Mouse (Mus musculus) fibroblast of lung, adult 2 months (primary cell): ENCODE data around the gene Rplp2.
A peak's percentile ranks its signal among the peaks of the same experiment; 100 is the strongest.

Experiments
- DNase-seq: peaks from one replicate; pipeline ENCODE4 v3.0.0-alpha.2; 2011; ENCODE audit warnings: low read depth

The Rplp2 gene

DNA sequence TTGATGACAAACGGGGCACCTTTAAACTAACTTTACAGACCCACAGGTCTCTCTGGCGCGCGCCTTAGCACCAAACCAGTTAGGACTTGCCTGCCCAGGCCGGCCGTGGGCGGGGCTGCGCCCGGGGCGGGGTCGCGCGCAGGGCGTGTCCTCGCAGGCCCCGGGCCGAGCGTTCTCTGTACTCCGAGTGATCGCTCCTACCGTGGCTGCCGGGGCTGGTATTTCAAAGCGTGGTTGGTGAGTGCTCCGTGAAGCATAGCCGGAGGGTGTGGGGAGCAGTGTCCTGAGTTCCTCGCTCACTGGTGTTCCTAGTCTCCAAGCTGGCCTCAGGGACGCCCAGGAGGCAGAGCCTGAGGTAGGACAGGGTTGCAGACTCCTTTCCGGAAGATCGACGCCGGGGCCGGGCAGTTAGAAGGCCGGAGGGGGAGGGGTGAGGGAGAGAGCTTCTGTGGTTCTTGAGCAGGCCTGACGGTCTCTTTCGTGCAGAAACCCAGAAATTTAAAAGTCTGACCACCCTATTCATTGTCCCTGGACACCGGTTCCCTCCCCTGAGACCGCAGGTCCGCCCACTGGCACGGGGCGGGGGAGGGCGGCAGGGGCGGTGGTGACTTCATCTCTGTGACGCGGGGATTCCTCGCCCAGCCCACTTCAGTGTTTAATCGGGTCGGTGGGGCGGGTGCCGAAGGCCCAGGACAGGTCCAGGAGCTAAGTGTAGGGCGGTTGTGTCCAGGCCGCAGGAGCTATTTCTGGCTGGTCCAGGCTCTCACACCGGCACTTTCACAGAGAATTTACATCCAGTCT lies 20.3 kb downstream of the Rplp2 start, which contains the start of gene Cd151:
Cd151 (plus strand) TSS at position 163 of the 801 bp plus-strand sequence.
- peak; percentile 79 for DNase-seq

DNA sequence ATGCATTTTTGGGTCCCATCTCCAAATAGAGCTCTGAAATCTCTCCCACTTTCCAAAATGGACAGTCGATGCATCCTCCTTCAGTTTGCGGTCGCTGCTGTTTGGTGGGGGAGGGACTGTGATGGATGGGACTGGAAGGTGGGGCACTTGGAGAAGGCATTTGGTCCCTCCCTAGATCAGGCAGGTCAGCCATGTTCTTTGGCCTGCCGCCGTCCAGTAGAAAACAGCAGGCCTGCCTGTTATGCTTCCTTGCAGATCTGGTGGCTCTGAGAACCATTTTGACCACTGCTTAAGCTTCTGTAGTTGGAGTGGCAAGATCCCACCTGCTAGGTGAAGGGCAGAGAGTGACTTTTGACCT lies 21.0 kb downstream of the Rplp2 start:
- DNase-seq, result no peak

- DNase-seq, result peak; percentile 63
Observed at GRCm38 (mm10) chr7:141468522-141469211, 21.5 kb downstream of the Rplp2 start.

DNA sequence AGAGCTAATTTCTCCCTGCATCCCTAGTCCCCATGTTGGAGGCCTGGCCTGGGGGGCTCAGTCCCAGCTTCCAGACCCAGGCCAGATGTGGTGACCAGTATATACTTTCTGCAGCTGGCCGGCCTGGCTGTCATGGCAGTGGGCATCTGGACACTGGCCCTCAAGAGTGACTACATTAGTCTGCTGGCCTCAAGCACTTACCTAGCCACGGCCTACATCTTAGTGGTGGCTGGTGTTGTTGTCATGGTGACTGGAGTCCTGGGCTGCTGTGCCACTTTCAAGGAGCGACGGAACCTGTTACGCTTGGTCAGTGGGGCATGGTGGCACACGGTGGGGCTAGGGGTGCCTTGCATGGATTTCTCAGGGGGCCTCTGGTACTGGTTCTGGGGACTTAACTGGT lies 22.2 kb downstream of the Rplp2 start:
- no peak for DNase-seq

GRCm38 (mm10) chr7:141469901-141470636 lies 22.9 kb downstream of the Rplp2 start:
- DNase-seq, result no peak

DNA sequence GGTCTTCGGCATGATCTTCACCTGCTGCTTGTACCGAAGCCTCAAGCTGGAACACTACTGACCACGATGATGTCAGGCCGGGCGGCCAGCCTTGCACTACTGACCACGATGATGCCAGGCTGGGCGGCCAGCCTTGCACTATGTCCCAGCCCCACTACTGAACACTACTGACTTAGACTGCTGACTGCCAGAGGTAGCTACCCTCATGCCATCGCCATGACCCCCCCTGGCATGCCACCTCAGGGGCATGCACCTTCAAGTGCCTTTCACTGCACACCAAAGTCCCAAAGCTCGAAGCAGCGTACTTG lies 23.4 kb downstream of the Rplp2 start:
- DNase-seq, result no peak

DNA sequence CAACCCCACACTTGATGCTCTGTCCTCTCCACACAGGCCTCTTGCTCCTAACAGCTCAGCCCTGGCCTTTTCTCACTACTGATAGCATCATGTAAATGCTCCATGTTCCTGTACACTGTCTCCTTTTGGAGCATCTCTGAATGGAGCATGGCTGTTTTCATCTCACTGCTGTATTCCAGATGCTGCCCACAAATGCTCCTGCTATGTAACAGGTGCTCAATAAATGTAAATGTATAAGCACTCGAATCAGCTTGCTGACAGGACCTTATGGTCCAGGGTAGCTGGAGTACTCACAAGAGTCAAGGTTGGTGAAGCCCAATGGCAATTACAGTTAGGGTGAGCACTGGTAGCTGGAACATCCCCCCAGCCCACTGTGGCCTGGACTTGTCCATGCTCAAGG lies 24.1 kb downstream of the Rplp2 start:
- DNase-seq, result no peak

- DNase-seq, result no peak
Observed at GRCm38 (mm10) chr7:141472226-141472625, 25.1 kb downstream of the Rplp2 start.

- DNase-seq, result no peak
Observed at GRCm38 (mm10) chr7:141472763-141473162, 25.6 kb downstream of the Rplp2 start.

DNA sequence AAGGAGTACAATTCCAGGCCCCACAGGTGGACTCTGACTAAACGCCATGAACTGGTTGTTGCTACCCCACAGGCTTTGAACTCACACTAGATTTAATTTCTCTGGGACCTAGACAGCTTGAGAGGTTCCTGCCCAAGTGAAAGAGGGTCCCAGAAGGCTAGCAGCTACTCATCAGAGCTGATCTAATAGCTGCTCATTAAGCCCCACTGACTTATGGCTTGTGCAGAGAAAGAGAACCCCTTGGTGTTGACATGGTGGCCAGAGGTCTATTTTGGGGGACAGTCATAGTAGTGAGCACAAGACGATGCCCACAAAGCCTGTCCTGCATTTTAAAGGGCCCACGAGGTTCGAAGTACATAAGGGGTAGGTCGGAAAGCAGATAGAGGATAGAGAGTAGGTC lies 27.0 kb downstream of the Rplp2 start:
- DNase-seq, result no peak

GRCm38 (mm10) chr7:141475011-141475804 lies 28.0 kb downstream of the Rplp2 start, which contains the start of the genes Polr2l and Tspan4:
Gene Polr2l, minus strand, starts transcription at chr7:141475132.
Gene Tspan4, plus strand, starts transcription at chr7:141475240.
- no peak for DNase-seq

GRCm38 (mm10) chr7:141475805-141476158 lies 28.6 kb downstream of the Rplp2 start:
- DNase-seq, result no peak

DNA sequence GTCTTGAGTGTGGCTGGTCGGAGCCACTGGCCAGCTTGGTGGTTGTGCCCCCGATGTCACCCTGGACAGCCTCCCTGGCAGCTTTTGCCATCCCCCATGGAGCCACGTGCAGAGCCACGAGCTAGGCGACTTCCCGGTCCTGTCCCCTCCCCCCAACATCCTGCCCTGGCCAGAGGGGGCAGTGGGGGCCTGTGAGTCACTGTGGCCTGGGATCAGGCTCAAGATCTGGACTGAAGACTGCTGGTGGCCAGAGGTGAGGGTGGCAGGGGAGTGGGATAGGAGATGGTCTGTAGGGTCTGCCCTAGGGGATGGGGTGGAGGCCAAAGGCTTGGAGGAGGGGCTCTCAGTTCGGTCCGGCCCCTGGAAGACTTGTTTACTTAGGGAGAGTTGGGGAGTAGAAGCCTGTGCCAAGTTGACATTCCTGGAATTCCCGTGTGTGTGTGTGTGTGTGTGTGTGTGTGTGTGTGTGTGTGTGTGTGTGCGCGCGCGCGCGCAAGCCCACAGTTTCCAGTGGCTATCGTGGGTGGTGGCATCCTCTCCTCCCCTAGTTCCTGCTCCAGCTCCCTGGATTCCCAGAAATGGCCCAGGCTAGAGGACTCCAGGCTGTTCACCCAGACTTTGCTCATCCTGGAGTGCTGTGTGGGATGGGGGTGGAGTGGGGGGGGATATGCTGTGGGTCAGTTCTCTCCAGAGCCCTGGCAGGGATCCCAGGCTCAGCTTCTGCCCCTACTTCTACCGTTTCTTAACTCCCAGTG lies 29.2 kb downstream of the Rplp2 start:
- peak; percentile 76 for DNase-seq

- DNase-seq, result no peak
Observed at GRCm38 (mm10) chr7:141476981-141477370, 29.8 kb downstream of the Rplp2 start.

DNA sequence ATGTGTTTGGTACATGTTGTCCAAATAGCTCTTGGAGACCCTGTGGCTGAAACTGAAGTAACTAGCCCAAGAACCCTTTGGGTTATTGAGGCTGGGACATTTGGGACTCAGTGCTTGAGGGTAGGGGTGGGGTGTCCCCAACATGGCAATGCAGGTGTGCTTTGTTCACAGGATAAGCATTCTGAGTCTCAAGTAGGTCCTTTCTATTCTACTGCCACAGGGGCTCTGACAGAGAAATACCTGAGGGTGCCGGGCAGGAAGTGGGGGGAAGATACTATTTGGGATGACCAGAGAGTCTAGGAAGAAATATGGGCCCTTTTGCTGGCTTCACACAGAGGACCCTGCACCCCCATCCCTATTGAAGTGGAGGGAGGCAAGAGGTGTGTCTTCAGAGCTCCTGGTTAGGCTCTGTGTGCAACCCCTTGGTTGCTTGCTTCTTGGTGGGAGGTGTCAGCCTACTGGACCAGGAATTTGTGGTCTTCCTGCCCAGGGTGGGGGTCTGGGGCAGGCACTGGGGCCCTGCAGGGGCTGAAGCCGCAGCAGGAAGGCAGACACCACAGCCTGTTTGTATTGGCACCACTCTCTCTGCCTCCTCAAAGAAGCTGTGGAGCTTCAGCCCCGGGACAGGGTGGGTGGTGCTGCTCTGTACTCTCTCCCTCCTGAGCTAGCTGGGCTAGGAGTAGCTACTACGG lies 30.6 kb downstream of the Rplp2 start:
- DNase-seq, result no peak

GRCm38 (mm10) chr7:141478270-141478748 lies 31.1 kb downstream of the Rplp2 start:
- no peak for DNase-seq

DNA sequence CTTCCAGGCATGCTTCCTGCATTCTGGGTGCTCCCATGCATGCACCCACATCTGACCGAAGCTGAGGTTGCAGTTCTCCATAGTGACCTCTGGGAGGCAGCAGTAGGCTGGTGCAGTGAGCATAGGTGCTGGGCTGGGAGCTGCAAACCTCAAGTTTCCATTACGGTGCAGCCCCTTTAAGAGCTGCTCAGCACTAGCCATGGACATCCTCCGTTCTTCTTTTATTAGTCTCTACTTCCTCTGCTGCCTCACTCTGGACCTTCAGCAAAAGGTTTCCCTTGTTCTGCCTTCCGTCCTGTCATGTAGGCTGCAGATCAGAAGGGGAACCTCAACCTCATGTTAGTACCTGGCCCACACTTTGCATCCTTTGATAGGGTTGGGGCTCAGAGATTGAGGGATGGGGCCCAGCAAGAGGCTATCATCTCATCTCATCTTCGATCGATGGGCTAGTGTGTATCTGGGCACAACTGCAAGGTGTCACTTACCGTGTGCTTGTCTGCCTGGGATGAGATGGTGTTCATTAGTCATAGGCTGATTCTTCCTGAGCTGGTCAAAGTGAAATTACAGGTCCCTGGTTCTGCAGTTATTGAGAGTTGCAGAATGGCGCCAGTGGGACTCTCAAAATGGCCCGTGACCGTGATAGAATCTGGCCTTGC lies 33.8 kb downstream of the Rplp2 start:
- no peak for DNase-seq

DNA sequence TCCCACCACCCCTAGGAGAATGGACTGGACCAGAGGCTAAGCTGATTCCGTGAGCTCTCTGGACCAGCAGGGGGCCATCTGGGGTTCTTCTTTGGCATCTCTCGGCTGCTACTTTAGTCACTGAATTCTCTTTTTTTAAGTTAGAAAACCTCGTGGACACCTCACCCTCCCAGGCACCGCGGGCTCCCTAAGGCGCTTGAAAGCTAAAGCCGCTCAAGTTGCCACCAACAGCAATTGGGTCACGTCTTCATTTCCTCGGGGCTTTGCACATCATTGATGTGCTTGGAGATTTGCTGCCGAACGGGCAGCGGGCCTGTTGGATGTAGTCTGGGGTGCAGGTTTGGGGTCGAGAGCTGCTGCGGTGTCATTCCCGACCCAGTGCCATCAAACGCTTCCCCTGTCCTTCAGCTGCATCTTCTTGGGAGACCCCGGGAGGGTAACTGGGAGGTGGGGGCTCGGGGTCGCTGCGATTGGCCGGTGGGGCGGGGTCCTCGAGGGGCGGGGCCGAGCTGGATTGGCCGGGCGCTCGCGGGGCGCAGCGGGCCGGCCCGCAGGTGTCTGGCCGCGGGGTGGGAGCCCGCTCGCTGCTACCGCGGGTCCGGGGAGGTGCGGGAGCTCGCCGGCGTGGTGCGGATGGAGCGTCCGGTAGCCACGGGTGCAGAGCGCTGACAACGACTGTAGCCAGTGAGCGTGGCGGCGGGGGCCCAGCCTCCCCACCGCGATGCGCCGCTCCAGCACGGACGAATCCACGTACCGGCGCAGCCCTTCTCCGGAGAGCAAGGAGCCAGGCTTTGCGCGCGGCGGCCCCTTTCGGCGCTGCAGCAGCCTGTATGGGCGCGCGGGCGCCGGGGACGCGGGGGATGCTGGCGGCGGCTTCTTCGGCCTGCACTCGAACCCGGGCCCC lies 34.6 kb downstream of the Rplp2 start:
- no peak for DNase-seq

- DNase-seq, result no peak
Observed at GRCm38 (mm10) chr7:141482531-141483024, 35.4 kb downstream of the Rplp2 start.
